Mouse (Mus musculus) forebrain, embryonic 11.5 days (tissue): ENCODE results near the gene Oprm1. TPM values are rescaled to one million over a fixed set of nuclear protein-coding genes. Genes with fewer than 3 reads are reported as not detected.

Experiments used
- ATAC-seq: fragments of 200-750 bp; cut with Nextera tagmentation; replicated peaks from 2 replicates; pipeline ENCODE4 v1.8.0; 2017; ENCODE audit warnings: moderate TSS enrichment; ENCODE audit not compliant: low FRiP score
- DNase-seq: peaks from one replicate; pipeline ENCODE4 v3.0.0-alpha.2; 2017; ENCODE audit warnings: low spot score
- H3K27ac ChIP-seq: fragments of 300-500 bp; sonication (generic); 2 replicates; pipeline ENCODE4 v1.5.1; 2014; ENCODE audit warnings: low read depth, low read length
- H3K27me3 ChIP-seq: fragments of 300-500 bp; sonication (generic); 2 replicates; pipeline ENCODE4 v1.6.1; 2014; ENCODE audit warnings: mild to moderate bottlenecking, low read length, mixed read lengths; ENCODE audit not compliant: control insufficient read depth, insufficient read depth
- H3K36me3 ChIP-seq: fragments of 300-500 bp; sonication (generic); 2 replicates; pipeline ENCODE4 v1.6.1; 2014; ENCODE audit warnings: mild to moderate bottlenecking, low read length, moderate library complexity, mixed read lengths; ENCODE audit not compliant: control insufficient read depth, insufficient read depth
- H3K4me1 ChIP-seq: fragments of 300-500 bp; sonication (generic); replicated peaks from 2 replicates; pipeline ENCODE4 v1.6.1; 2014; ENCODE audit warnings: low read length, mixed read lengths; ENCODE audit not compliant: control insufficient read depth, insufficient read depth
- H3K4me2 ChIP-seq: fragments of 300-500 bp; sonication (generic); 2 replicates; pipeline ENCODE4 v1.6.1; 2014; ENCODE audit warnings: low read depth, mild to moderate bottlenecking, low read length, moderate library complexity, mixed read lengths; ENCODE audit not compliant: severe bottlenecking
- H3K4me3 ChIP-seq: fragments of 300-500 bp; sonication (generic); 2 replicates; pipeline ENCODE4 v1.5.1; 2014; ENCODE audit warnings: low read depth, low read length
- H3K9ac ChIP-seq: fragments of 300-500 bp; sonication (generic); 2 replicates; pipeline ENCODE4 v1.6.1; 2014; ENCODE audit warnings: low read length
- H3K9me3 ChIP-seq: fragments of 300-500 bp; sonication (generic); 2 replicates; pipeline ENCODE4 v1.6.1; 2016; ENCODE audit warnings: low read length, mixed read lengths; ENCODE audit not compliant: control insufficient read depth
- WGBS: fragments of 180-500 bp; shearing (Covaris S2); extraction: QIAGEN DNeasy Blood & Tissue Kit; methylation state at CpG from one replicate; pipeline ENCODE4 v1.1.7; 2014; 5-methylcytosine and 5-hydroxymethylcytosine counted together
- polyA plus RNA-seq: library from polyadenylated mRNA; unstranded; fragments of >200 nt; fragmentation: Nextera tagmentation; extraction: Ambion mirVana; gene quantifications from 2 replicates; pipeline ENCODE4 v1.2.1, GENCODE M21; 2014

The Oprm1 gene
- polyA plus RNA-seq, 1 experiment from 2014 or later = not detected

DNA sequence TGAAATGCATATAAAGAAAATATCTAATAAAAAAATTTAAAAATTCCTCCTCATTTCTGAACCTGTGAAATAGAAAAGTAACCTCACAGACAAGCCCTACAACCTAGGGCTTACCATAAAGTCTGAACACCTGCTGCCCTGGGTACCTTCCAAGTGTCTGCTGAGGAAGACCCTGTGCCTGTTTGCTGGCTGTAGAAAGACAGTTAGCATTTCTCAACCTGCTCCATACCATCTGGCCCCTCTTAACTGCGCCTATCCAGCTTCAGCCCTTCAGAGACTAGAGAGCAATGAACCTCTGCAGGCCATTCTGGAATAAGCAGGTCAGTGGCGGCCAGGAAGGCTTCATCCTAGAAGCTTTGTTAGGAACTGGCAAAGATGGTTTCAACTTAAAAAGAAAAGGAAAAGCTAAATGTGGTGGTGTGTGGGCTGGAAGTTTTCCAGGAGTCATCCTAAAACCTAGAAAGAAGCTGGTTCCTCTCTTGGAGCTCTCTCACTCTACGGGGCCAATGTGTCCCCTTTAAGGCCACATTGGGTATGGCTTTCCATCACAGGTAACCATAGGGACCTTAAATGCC is 143.6 kb downstream of the Oprm1 start:
- H3K27ac ChIP-seq = no peak overlapping the region
- H3K36me3 ChIP-seq = no peaks in the 10 kb centered on the region
- H3K9me3 ChIP-seq = no peaks in the 10 kb centered on the region
- H3K4me1 ChIP-seq = no peaks in the 10 kb centered on the region
- H3K9ac ChIP-seq = no peak overlapping the region
- no peak overlapping the region for H3K4me2 ChIP-seq
- DNase-seq (no peak), ATAC-seq (no peak)
- H3K27me3 ChIP-seq = no peaks in the 10 kb centered on the region
- 92% methylated on average over 3 of the region's 3 CpGs for WGBS
- H3K4me3 ChIP-seq = no peak overlapping the region

DNA sequence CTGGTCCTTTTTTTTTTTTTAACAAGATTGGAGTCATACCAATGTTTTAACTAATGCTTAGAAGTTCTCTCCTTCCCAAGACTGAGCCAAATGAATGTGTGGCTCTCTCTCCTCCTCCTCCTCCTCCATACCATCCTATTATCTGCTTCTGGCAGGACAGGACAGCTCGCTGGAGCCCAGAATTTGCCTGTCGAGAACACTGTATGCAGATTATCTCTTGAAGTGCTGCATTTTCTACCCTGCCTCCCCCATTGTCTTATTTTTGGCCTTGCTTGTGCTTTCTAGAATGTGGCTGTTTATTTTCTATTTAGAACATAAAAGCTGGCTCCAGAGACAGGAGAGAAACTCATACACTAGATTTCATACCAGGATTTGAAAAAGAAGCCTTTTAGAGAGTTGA is 151.5 kb downstream of the Oprm1 start:
- 76% methylated on average over 2 of the region's 2 CpGs for WGBS

DNA sequence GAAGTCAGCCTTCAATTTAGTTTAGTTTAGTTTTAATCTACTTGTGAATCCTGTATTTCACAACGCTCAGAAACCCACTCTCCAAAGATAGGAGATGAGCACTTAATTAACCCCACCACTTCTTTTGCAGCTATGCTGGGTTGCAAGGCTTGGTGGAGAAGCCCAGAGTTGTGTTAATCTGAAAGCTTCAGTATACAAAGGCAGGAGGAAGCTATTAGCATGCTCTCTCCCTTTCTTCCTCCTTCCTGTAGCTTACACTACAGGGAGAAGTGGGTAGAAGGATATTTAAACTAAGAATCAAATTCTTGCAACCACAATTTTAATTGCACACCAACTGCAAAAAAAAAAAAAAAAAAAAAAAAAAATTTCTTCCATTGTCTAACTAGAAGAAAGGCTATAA is 157.7 kb downstream of the Oprm1 start:
- 34% methylated on average over 1 of the region's 1 CpGs for WGBS
- peaks cover 3% of the 10 kb centered on the region; the same call in 1 of the 2 replicates for H3K4me1 ChIP-seq
- no peaks in the 10 kb centered on the region for H3K36me3 ChIP-seq
- no peak overlapping the region for H3K27ac ChIP-seq
- no peaks in the 10 kb centered on the region for H3K9me3 ChIP-seq
- DNase-seq (no peak), ATAC-seq (no peak)
- H3K4me2 ChIP-seq = no peak overlapping the region
- no peaks in the 10 kb centered on the region for H3K27me3 ChIP-seq
- no peak overlapping the region for H3K9ac ChIP-seq
- H3K4me3 ChIP-seq = no peak overlapping the region

More for the DNA sequence above, 151.5 kb downstream of the Oprm1 start:
- DNase-seq (no peak), ATAC-seq (no peak)
- H3K9me3 ChIP-seq = no peaks in the 10 kb centered on the region
- no peak overlapping the region for H3K9ac ChIP-seq
- no peaks in the 10 kb centered on the region for H3K36me3 ChIP-seq
- H3K27ac ChIP-seq = no peak overlapping the region
- no peaks in the 10 kb centered on the region for H3K4me1 ChIP-seq
- no peak overlapping the region for H3K4me2 ChIP-seq
- H3K4me3 ChIP-seq = no peak overlapping the region
- H3K27me3 ChIP-seq = no peaks in the 10 kb centered on the region

DNA sequence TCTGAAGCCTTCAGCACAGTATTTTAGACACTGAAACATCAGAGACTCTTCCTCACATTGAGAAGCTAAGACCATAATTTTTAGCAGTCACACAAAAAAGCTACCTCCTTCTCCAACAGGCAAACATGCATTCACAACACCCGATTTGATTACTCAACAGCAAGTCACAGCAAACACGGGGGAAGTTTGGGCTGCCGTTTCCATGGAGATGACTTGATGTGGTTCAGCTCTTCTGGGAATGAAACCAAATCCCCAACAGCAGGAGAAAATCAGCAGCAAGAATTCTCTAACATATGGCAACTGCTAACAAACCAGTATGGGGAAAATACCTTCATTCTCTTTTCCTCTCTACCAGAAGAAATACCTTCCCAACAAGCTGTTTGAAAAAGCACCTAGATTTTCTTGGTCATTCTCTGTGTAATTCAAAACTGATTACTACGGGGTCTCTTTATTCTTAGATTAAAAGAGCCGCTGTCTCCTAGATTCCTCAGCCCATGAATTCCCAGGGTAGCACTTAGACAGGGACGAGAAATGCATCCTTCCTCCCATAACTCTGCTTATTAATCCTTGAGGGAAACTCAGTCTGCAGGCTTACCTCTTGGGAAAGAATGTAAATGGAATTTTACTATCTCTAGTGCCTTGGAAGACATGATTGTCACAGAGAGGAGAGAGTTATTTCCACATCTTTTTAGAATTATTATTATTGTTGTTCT is 158.4 kb downstream of the Oprm1 start:
- ATAC-seq = peak; percentile 67; the same call in 1 of the 2 replicates
- 18% methylated on average over 6 of the region's 6 CpGs for WGBS
- H3K4me2 ChIP-seq = no peak overlapping the region

DNA sequence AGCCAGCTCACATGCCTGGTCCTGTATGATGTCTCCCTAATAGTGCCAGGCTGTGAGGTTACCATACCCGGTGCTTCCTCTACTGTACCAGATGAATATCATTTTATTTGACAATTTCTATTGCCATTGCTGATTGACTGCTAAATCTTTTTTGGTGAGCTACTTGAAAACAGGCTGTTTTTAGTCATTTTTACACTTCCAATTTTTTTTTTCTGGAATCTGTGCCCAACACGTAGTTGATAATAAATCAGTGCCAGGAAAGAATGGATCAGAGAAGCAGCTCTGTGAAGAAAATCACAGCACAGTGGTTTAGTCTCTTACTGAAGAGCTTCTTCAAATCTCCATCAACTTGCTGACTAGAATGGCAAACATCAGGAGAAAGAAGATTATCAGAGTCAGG is 168.4 kb downstream of the Oprm1 start:
- no peaks in the 10 kb centered on the region for H3K36me3 ChIP-seq
- DNase-seq (no peak), ATAC-seq (no peak)
- 91% methylated on average over 2 of the region's 2 CpGs for WGBS
- no peak overlapping the region for H3K27ac ChIP-seq
- no peaks in the 10 kb centered on the region for H3K4me1 ChIP-seq
- H3K27me3 ChIP-seq = no peaks in the 10 kb centered on the region
- H3K9ac ChIP-seq = no peak overlapping the region
- H3K4me3 ChIP-seq = no peak overlapping the region
- no peaks in the 10 kb centered on the region for H3K9me3 ChIP-seq
- no peak overlapping the region for H3K4me2 ChIP-seq

More for the DNA sequence above, 158.4 kb downstream of the Oprm1 start:
- Histone ChIP-seq H3K36me3 (no peaks in the 10 kb centered on the region), H3K4me1 (peaks cover 3% of the 10 kb centered on the region; the same call in 1 of the 2 replicates), H3K9ac (no peak overlapping the region), H3K9me3 (no peaks in the 10 kb centered on the region), H3K27ac (peak overlapping the region; percentile 25; the same call in 1 of the 2 replicates), H3K4me3 (no peak overlapping the region), H3K27me3 (no peaks in the 10 kb centered on the region)
- DNase-seq = peak; percentile 64

DNA sequence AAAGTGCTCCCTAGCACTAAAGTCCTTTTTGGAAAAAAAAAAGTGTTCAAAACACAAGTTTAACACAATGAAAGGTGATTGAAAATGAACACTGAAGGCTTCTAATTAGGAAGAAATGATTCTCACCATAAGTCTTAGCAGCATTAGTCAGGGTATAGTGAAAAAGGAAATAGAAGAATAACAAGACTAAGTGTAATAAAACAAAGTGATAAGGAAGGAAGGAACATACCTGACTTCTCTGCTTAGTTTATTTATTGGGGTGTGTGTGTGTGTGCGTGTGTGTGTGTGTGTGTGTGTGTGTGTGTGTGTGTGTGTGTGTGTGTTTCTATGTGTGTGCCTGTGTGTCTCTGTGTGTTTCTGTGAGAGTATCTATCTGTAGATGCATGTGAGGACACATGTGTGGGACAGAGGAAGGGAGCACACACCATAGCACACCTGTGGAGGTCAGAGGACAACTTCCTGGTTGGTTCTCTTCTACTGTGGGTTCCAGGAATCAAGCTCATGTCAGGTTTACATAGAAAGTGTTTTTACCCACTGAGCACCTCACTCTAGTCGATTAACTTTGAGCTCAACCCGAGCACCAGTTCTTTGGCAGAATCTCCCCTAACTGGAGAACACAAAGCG is 169.4 kb downstream of the Oprm1 start:
- no peaks in the 10 kb centered on the region for H3K36me3 ChIP-seq
- H3K9me3 ChIP-seq = no peaks in the 10 kb centered on the region
- H3K9ac ChIP-seq = no peak overlapping the region
- ATAC-seq (no peak), DNase-seq (no peak)
- H3K4me3 ChIP-seq = no peak overlapping the region
- no peak overlapping the region for H3K27ac ChIP-seq
- H3K4me2 ChIP-seq = no peak overlapping the region
- no peaks in the 10 kb centered on the region for H3K4me1 ChIP-seq
- no peaks in the 10 kb centered on the region for H3K27me3 ChIP-seq
- 87% methylated on average over 4 of the region's 4 CpGs for WGBS

DNA sequence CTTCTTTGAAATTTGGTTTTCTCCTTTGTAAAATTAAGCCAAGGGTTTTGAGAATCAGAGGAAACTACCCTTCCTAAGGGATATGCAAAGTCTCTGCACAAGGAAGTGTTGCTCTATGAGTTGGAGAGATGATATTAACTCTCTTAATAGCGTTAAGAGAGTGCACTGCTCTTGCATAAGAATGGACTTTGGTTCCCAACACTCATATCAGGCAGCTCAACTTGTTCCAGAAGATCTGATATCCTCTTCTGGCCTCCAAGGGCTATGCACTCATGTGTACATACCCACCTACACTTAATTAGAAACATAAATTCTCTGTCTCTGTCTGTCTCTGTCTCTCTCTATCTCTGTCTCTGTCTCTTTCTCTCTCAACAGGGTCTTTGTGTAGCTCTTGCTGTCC is 170.6 kb downstream of the Oprm1 start:
- ATAC-seq = no peak
- no peak for DNase-seq
- 57% methylated on average over 1 of the region's 1 CpGs for WGBS
- H3K9me3 ChIP-seq = no peaks in the 10 kb centered on the region
- no peaks in the 10 kb centered on the region for H3K36me3 ChIP-seq
- H3K4me3 ChIP-seq = no peak overlapping the region
- H3K27me3 ChIP-seq = no peaks in the 10 kb centered on the region
- H3K4me1 ChIP-seq = no peaks in the 10 kb centered on the region
- no peak overlapping the region for H3K9ac ChIP-seq
- H3K27ac ChIP-seq = no peak overlapping the region
- H3K4me2 ChIP-seq = no peak overlapping the region

DNA sequence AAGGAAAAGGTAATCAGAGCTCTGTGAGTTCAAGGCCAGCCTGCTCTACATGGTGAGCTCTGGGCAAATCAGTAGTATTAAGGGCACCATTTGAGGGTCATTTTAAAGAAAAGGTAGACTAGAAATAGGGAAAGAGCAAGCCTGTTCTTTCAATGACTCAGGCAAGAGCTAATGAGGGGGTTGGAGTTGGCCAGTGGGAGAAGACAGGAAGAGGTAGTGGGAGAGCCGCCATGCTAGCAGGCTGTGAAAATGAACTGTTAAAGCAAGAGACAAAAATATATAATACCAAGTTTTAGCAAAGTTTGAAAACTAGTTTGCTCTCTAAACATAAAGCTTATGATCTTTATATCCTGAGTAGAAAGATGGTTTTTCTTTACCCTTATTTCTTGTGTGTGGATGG is 172.1 kb downstream of the Oprm1 start:
- WGBS = 85% methylated on average over 1 of the region's 1 CpGs
- H3K27me3 ChIP-seq = no peaks in the 10 kb centered on the region
- no peaks in the 10 kb centered on the region for H3K9me3 ChIP-seq
- H3K4me3 ChIP-seq = no peak overlapping the region
- H3K4me1 ChIP-seq = no peaks in the 10 kb centered on the region
- H3K36me3 ChIP-seq = no peaks in the 10 kb centered on the region
- no peak for DNase-seq
- H3K9ac ChIP-seq = no peak overlapping the region
- ATAC-seq = no peak
- no peak overlapping the region for H3K4me2 ChIP-seq
- no peak overlapping the region for H3K27ac ChIP-seq
